Mouse (Mus musculus): Measurements from ENCODE around the gene Alpk1.

Alpk1 gene

DNA sequence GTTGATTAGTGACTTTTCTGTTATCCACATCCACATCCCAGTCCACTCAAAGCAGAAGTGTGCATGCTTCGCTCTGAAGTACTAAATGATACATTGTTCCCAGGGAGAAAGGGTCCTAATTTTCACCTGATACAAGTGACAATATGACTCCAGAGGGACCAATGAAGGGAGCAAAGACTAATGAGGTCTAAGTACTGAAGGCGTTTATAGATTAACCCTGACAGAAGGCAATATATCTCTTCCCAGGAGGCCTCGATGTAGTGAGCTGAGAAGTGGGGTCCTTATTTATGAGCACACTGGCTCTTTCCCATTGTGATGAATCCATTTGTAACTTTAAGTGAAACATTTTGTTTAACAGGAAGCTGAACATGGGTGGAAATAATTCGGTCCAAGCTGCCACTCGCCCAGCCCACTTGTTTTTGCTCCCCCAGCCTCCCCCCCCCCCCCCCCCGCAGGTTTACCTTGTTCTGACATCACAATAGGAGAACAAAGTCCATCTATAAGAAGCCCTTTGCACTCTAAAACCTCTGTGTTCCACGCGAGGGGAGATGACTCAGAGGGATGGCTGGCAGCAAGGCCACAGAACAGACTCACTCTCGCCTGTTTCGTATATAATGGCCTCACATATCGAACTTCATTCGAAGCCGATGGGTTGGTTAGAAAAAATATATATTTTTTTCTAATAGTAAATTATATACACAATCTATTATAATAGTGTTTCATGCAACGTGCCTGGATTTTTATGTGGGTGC is 36.5 kb downstream of the Alpk1 start:
- DNase-seq (ENCODE audit: low spot score): no peak

GRCm38 (mm10) chr3:127741473-127741872 is 38.9 kb downstream of the Alpk1 start:
- DNase-seq (ENCODE audit: low spot score): no peak

DNA sequence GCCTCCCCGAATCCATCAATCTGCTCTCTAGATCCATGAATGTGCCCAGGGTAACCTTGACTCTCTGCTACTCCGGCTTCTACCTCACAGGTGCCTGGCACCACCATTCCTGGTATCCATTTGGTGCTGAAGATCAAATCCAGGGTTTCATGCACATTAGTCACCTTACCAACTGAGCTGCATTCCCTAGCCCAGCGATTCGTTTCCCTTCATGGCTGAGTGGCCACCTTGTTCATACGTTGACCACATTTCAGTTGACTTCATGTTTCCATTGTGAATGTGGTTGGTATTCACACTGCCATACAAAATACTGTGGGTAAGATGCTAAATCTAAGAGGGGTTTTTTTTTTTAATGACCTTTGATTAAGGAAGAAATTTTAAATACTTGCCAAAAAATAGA is 42.5 kb downstream of the Alpk1 start:
- DNase-seq (ENCODE audit: low spot score): no peak

GRCm38 (mm10) chr3:127735395-127735794 is 44.9 kb downstream of the Alpk1 start:
- DNase-seq (ENCODE audit: low spot score): no peak

DNA sequence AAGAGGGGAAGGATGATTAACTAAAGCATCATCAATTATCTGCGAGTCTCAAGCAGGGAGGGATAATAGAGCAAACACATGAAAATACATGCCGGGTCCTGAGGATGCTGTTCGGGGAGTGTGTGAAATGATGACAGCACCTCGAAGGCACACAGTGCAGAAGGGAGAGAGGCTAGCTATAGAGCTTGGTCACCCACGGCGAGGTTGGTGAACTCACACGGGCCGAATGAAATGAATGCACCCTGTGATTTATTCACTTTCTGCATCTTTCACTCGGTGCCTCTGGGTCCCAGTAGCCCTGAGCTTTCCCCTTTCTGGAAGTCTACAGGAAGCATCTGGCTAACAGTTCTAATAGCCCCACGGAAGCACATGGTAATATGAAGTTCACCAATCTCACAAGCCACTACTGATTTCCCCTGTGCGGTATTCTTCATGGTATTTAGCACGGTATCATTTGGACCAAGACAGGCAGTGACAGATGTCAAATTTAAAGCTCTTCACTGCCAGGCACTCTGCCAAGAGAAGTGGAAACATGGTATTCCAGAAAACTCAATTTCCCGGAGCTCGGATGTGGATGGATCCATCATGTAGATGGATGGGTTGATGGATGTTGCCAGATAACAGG is 50.7 kb downstream of the Alpk1 start:
- no peak for DNase-seq (ENCODE audit: low spot score)

DNA sequence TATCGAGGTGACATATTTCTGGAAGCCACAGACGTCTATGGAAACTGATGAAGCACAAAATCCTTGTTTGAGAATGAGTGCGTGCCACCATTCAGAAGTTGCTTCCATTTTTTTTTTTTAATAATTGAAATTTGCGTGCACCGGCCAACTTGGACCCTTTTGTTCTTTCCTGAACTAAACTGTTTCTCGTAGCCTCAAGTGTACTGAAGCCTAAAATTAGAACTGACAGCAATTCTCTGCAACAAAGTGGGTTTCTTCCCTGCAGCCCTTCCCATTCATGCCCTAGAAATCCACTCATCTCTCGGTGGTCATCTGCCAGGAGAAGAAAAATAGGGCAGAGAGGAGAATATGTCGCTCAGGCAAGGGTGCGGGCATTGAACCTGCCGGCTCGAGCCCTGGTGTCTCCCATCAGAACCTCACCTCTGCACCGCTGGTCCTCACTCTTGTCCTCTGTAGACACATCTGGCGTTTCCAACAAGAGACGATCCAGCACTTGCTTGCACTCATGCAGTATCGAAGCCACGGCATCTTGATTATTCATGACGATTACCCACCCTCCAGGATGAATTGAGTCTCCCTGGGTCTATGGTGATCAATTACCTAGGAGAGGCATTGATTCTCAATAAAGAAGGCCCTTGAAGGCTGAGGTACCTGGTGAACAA is 51.3 kb downstream of the Alpk1 start:
- no peak for DNase-seq (ENCODE audit: low spot score)

GRCm38 (mm10) chr3:127728046-127728445 is 52.3 kb downstream of the Alpk1 start:
- no peak for DNase-seq (ENCODE audit: low spot score)

GRCm38 (mm10) chr3:127720948-127721347 is 59.4 kb downstream of the Alpk1 start:
- DNase-seq (ENCODE audit: low spot score): no peak

DNA sequence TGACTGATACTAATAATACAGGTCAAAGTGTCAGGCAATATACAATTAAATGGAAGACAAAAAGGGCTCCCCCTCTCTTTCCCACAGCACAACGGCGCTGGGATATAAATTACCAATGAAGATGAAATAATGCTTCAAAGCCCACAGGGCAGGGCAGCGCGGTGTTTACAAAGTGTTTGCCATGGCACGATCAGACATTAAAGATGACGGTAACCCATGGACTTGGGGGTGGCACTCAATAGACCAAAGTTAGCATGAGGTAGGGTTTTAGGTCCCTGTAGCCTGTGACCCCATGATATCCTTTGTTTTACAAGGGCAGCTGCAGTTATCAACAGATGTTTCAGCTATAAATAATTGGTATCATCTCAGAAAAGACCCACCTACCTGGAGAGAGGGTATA is 60.3 kb downstream of the Alpk1 start:
- DNase-seq (ENCODE audit: low spot score): no peak

- no peak for DNase-seq (ENCODE audit: low spot score)
Measured at GRCm38 (mm10) chr3:127719601-127720000, 60.7 kb downstream of the Alpk1 start.

DNA sequence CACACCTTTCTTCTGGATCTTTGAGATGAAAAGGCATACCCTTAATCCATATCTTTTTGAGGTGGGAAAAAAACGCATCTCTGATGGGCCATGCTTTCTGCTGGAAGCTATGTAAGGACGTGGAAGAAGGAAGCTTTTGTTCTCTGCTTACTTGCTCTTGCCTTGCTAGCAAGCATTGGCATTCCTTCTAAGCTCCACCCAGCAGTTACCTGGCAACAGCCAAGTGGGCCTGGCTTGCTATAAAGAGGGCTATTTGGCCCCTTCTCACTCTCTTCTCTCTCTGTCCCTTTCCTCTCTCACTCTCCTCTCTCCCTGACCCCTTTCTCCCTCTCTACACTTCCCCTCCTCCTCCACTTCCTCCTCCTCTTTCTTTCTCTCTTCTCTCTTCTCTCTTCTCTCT is 63.6 kb downstream of the Alpk1 start:
- DNase-seq (ENCODE audit: low spot score): no peak

DNA sequence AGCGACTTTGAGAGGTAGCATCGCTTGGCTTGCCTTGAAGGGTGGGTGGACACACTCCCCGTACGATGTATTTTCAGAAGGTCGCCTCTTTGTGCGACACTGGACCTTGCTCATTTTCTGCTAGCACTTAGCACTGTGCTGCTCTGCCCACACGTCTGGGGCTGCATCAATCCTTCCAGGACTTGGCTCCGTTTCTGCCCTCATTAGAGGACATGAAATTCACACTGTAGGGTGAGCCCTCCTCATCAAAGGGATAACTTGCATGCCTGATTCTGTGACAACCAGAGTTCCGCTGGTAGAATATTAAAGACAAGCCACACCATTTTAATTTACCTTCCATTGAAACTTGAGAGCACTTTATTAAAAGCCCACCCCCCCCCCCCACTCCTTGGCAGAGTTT is 67.2 kb downstream of the Alpk1 start:
- DNase-seq (ENCODE audit: low spot score): no peak

DNA sequence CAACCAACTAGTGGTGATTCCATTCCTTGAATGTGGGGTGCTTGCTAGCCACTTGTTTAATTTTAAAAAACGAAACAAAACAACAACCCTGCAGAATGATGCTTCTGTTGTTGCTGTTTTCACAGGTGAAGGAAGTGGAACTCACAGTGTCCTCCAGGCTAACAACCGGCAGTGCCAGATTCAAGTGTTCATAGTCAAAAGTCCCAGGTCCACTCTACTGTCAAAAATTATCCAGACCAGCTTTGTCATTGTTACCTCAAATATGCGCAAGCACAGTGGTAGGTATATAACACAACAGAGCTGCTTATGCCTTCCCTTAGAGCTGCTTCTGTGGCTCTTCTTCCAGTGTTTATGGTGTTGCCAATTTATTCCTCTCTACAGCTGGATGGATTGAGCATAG is 68.8 kb downstream of the Alpk1 start:
- DNase-seq (ENCODE audit: low spot score): no peak

DNA sequence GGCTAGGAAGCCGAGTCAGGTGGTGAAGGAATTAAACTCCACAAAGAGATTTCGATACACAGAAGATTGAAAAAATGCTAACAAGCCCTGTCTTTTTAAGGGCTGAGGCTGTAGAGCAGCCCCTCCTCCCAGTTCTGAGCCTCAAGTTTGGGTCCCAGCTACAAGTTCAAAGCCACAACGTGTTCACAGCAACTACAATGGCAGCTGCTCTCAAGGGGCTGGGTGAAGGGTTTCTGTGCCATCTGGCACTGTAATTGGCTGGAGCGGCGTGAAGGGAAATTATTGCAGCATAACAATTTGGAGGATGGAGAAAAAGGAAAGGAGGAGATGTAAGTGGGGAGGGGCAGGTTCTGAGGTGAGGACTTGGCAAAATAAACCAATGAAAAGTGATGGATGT is 73.2 kb downstream of the Alpk1 start:
- DNase-seq (ENCODE audit: low spot score): no peak

GRCm38 (mm10) chr3:127706445-127707088 is 73.8 kb downstream of the Alpk1 start:
- no peak for DNase-seq (ENCODE audit: low spot score)

GRCm38 (mm10) chr3:127705515-127706444 is 74.5 kb downstream of the Alpk1 start:
- no peak for DNase-seq (ENCODE audit: low spot score)

DNA sequence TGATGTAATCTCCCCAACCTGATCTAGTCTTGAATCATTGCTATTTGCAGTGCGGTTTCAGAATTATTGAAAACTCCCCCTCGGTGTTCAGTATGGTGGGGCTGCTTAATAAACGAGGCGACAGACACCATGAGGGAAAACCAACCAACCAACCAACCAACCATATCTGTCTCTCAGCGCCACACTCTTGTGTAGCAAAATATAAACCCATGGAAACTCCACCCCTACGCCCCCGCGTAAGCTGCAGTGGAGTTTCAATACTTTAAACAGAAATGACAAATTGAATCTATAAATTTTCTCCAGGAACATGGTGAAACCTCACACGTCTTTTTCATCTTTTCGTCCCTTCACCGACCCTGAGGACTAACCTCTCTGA is 75.2 kb downstream of the Alpk1 start:
- no peak for DNase-seq (ENCODE audit: low spot score)

DNA sequence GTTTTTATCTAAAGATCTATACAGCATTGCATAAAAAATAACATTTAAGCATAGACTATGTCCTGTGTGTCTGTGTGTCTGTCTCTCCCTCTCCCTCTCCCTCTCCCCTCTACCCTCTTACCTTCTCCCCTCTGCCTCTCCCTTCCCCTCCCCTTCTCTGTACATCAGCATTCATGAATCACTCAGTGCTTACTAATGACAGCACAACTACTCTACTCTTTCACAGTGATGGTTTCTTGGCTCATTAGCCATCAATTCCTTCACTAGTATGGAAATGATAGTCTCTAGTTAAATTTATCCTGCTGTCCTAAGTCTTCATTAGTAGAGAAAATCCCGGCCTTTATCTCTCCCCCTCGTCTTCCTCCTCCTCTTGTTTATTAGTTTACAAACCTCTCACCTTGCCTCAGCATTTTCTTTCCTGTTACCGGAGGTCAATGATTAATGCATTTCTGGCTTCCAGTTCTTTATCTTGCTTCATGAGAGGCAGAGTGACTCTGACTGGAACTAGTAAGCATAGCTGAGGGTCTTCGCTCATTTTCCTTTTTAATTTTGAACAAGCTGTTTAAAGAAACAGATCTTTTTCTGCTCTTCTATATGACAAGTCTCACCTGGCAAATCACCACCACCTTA is 79.0 kb downstream of the Alpk1 start:
- DNase-seq (ENCODE audit: low spot score): no peak

- DNase-seq (ENCODE audit: low spot score): no peak
Measured at GRCm38 (mm10) chr3:127698636-127699035, 81.7 kb downstream of the Alpk1 start.

- no peak for DNase-seq (ENCODE audit: low spot score)
Measured at GRCm38 (mm10) chr3:127696541-127696940, 83.8 kb downstream of the Alpk1 start.
